10 mouse cellular contexts compared by ENCODE assay signal in genomic region chr7:39659597-39659996, GRCm38 (mm10).
DNase-seq lines count a peak whose midpoint lies in the region; ATAC-seq and TF ChIP-seq lines count a peak whose summit lies in the region.
"Had no signal": no experiment of that assay in that cellular context is flagged by ENCODE, and none has a peak within 500 bp of the region (broad histone marks: within the 10 kb centered on the region; RNA-seq: fewer than 3 reads in every experiment).

No protein-coding gene starts in this region.

- no peak for DNase-seq in kidney, adult 18-20 months
- DNase-seq in gastrocnemius, adult 2 months, result peak; percentile 47
- DNase-seq in lung, postnatal 10 days, result peak; percentile 67
- no peak for DNase-seq in thymus, postnatal 25 days
- no peak for DNase-seq in hindbrain, embryonic 11.5 days (ENCODE audit: low spot score)
- no peak for DNase-seq in yolk sac, embryonic 10.5 days (ENCODE audit: low spot score)

- H3K27ac ChIP-seq in kidney, embryonic 16.5 days (ENCODE audit: low read length), result no peak overlapping the region
- H3K27ac ChIP-seq in gastrocnemius, adult 2 months, result no peak overlapping the region
- H3K27ac ChIP-seq in heart, embryonic 12.5 days (ENCODE audit: poor library complexity, severe bottlenecking), result no peak overlapping the region
- no peak overlapping the region for H3K27ac ChIP-seq in hindbrain, embryonic 11.5 days (ENCODE audit: low read depth, low read length)
- H3K27ac ChIP-seq: liver, embryonic 14.5 days had no signal

- no peak for TF ChIP-seq CTCF in gastrocnemius, adult 2 months (IDR thresholded peaks at IDR 0.05)

- whole genome bisulfite sequencing in kidney, embryonic 16.5 days, result 34% methylated on average over 5 of the region's 5 CpGs
- 15% methylated on average over 5 of the region's 5 CpGs for WGBS in heart, embryonic 12.5 days
- 44% methylated on average over 5 of the region's 5 CpGs for WGBS in hindbrain, embryonic 11.5 days

- H3K9ac ChIP-seq in kidney, embryonic 16.5 days (replicated peaks; ENCODE audit: low read length), result no peak overlapping the region
- no peak overlapping the region for H3K9ac ChIP-seq in heart, embryonic 12.5 days
- H3K9ac ChIP-seq in hindbrain, embryonic 11.5 days (ENCODE audit: low read depth, low read length), result no peak overlapping the region
- H3K9ac ChIP-seq: liver, embryonic 14.5 days had no signal

- peak; percentile 9; the same call in 1 of the 2 replicates for ATAC-seq in kidney, embryonic 16.5 days (ENCODE audit: low FRiP score, low TSS enrichment)
- 0 out of 2 replicates have a peak, but pooled peaks have one; percentile 13 for ATAC-seq in heart, embryonic 12.5 days (ENCODE audit: insufficient number of reproducible peaks, low FRiP score)
- ATAC-seq in hindbrain, embryonic 11.5 days (ENCODE audit: low FRiP score), result no peak
- ATAC-seq: inflammation-experienced regulatory T-cells, adult 6 months had no signal

- H3K36me3 ChIP-seq in kidney, embryonic 16.5 days (ENCODE audit: insufficient read depth, low read length), result no peaks in the 10 kb centered on the region
- no peaks in the 10 kb centered on the region for H3K36me3 ChIP-seq in heart, embryonic 12.5 days
- no peaks in the 10 kb centered on the region for H3K36me3 ChIP-seq in hindbrain, embryonic 11.5 days (ENCODE audit: control insufficient read depth, insufficient read depth, low read length)

- no peaks in the 10 kb centered on the region for H3K27me3 ChIP-seq in kidney, embryonic 16.5 days (ENCODE audit: insufficient read depth, low read length)
- no peaks in the 10 kb centered on the region for H3K27me3 ChIP-seq in heart, embryonic 12.5 days (replicated peaks)
- H3K27me3 ChIP-seq in hindbrain, embryonic 11.5 days (ENCODE audit: control insufficient read depth, insufficient read depth, low read length), result no peaks in the 10 kb centered on the region

- intact Hi-C loops in gastrocnemius, adult 2 months (cut with DNase I), result no loop called here

- H3K4me1 ChIP-seq in kidney, embryonic 16.5 days (ENCODE audit: insufficient read depth, low read length), result peaks cover 6% of the 10 kb centered on the region; the same call in 1 of the 2 replicates
- H3K4me1 ChIP-seq in heart, embryonic 12.5 days (replicated peaks), result 0 out of 2 replicates have a peak, but pooled peaks cover 5% of the 10 kb centered on the region
- H3K4me1 ChIP-seq in hindbrain, embryonic 11.5 days (replicated peaks; ENCODE audit: control insufficient read depth, insufficient read depth, low read length), result no peaks in the 10 kb centered on the region

- no peak overlapping the region for H3K4me3 ChIP-seq in kidney, embryonic 16.5 days (ENCODE audit: low read length)
- no peak overlapping the region for H3K4me3 ChIP-seq in gastrocnemius, adult 2 months
- no peak overlapping the region for H3K4me3 ChIP-seq in heart, embryonic 12.5 days
- no peak overlapping the region for H3K4me3 ChIP-seq in hindbrain, embryonic 11.5 days (ENCODE audit: low read depth, low read length)

- peaks cover 5% of the 10 kb centered on the region; the same call in 1 of the 2 replicates for H3K9me3 ChIP-seq in kidney, embryonic 16.5 days (ENCODE audit: low read length)
- H3K9me3 ChIP-seq in heart, embryonic 12.5 days (replicated peaks), result no peaks in the 10 kb centered on the region
- no peaks in the 10 kb centered on the region for H3K9me3 ChIP-seq in hindbrain, embryonic 11.5 days (ENCODE audit: control insufficient read depth, low read length)

- H3K4me2 ChIP-seq in kidney, embryonic 16.5 days (replicated peaks; ENCODE audit: low read depth, low read length), result peak overlapping the region; percentile 6; the same call in 1 of the 2 replicates
- no peak overlapping the region for H3K4me2 ChIP-seq in heart, embryonic 12.5 days
- H3K4me2 ChIP-seq in hindbrain, embryonic 11.5 days (replicated peaks; ENCODE audit: low read depth, low read length), result no peak overlapping the region

Comparison
In these comparisons a context has a peak if more than half of its experiments do, and no peak if none do; other contexts are left out.
1. DNase-seq: peak in gastrocnemius, adult 2 months (single experiment) and lung, postnatal 10 days (single experiment); none in kidney, adult 18-20 months (single experiment), thymus, postnatal 25 days (single experiment), hindbrain, embryonic 11.5 days (single experiment) and yolk sac, embryonic 10.5 days (single experiment).